Mouse (Mus musculus) cerebral cortex, adult 2 months (tissue): Measurements from ENCODE around the gene Zmiz1.

Experiments used
- WGBS: fragments of 180-500 bp; shearing (Covaris S2); methylation state at CpG from one replicate; pipeline ENCODE4 v1.1.7; 2018; 5-methylcytosine and 5-hydroxymethylcytosine counted together

Zmiz1 gene

DNA sequence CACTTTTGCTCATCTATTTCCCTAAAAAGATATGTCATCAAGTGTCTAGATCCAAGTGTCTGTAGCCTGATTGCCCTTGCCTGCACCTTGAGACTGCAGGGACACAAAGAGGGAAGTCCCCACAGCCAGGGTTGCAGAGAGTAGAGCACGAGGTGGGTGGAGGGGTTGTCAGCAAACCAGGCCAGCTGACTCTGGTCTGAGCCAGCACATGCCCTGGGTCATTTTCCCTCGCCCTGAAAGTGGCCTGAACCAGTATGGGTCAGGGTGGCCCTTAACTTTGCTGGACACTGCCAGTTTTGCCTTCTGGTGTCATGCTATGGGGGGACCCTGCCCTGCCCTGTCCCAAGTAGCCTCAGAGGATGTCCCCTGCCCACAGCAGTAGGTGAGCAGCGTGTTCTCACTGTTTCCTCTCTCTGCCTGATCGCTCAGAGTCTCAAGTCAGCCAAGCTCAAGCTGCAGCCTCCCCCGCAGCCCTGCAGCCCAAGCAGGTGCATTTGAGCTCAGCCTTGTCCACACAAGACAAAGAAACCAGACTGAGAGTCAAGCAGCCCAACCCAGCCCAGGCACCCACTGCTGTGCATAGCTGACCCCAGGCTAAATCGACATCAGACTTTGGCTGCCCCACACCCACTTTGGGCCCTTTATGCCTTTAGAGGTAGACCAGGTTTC is 14.1 kb downstream of the Zmiz1 start:
- 59% methylated on average over 6 of the region's 6 CpGs for WGBS

DNA sequence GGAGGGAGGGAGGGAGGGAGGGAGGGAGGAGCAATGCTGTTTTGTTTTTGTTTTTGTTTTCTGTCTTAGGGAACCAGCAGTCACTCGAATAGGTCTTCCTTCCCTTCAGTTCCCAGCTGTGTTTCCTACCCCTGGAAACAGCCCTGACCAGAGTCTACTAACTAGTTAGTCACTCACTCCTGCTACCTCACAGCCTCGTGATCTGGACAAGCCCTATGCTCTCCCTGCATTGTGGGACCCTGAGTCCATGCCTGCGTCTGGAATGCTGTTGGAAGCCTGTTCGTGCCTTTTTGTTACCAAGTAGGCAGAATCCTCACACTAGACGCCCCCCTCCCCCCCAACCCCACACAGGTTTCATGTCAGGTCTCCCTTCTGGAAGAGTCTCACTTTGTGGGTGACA is 15.0 kb downstream of the Zmiz1 start:
- 69% methylated on average over 5 of the region's 5 CpGs for WGBS

DNA sequence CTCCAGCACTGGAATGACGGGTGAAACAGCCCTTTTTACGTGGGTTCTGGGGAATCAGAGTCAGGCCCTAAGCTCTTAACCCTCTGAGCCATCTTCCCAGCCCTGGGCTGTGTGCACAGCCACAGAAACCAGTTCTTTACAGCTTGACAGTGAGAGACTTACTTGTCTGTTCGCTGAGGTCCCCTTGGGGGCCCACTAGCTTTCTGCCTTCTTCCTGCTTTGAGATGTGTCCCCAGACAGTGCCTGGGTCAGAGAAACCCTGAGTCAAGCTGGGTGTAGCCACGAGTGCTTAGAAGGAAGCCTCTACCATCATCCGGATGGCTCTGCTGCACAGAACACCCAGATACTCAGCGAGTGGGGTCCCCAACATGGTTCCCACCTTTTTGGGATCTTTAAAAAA is 15.7 kb downstream of the Zmiz1 start:
- 78% methylated on average over 6 of the region's 6 CpGs for WGBS

DNA sequence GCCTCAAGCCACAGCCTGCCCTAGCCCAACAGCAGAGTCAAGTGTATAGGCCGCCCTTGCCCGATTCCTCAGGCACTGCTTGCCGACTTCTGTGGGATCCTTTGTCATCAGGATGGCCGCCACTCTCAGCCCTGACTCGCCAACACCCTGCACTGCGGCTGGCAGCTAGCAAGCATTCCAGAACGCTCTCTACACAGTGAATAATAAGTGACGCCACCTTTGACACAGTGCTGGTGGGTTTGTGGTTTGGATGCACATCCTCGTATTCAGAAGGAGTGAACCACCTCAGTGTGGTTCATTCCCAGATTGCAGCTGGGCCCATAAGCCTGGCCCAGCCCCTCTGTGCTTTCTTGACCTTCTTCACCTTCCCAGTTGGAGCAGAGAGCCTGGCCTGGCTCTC is 17.1 kb downstream of the Zmiz1 start:
- WGBS: 69% methylated on average over 9 of the region's 9 CpGs

DNA sequence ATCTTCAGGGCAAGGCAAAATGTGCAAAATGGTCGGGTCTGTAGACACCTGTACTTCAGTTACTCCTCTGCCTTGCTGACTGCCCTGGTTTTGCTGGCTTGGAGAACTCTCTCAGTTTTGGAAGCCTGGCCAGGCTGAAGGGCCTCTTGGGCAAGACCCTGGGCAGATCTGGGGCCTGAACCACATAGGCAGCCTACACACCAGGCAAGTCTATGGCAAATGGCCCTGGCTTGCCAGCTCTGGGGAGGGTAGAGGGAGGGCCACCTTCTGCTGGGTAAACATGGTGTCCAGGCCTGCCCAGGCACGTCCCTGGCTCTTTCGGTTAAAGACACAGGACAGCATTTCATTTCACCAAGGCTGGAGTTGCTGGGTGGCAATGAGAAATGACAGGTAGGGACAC is 17.5 kb downstream of the Zmiz1 start:
- WGBS: 71% methylated on average over 3 of the region's 3 CpGs

DNA sequence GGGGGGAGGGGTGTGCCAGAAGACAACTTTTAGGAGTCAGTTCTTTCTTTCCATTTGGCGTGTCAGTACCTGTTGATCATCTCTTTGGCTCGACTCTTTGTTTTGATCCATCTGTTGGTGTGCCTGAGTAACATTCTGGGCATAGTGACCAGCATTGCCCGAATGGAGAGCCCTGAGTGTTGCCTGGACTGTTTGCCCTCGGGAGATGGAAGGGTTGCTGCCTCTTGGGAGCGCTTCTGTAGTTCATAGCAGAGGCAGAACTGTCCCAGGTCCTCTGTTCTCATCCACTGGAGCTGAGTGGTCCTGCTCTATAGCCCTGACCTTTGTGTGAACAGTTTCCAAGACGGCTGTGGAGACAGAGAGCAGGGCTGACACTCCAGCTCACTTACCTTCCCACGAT is 18.3 kb downstream of the Zmiz1 start:
- WGBS: 83% methylated on average over 7 of the region's 7 CpGs

DNA sequence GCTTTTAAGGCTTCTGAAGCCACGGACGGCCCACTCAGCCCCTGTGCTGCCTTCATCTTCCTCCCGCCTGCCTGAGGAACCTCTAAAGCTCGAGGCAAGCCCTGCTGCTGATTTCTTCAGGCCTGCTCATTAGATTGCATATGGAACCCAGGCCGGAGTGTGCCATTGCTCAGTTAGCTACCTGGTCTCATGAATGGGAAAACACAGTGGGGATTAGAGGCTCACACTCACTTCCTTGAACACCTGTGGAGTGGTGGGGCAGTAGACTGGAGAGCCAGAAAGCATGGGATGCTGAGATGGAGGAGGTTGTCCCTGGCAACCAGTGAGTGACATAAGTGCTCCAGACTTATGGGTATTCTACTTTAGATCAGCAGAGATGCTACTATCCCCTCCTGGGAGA is 19.3 kb downstream of the Zmiz1 start:
- 74% methylated on average over 5 of the region's 5 CpGs for WGBS

DNA sequence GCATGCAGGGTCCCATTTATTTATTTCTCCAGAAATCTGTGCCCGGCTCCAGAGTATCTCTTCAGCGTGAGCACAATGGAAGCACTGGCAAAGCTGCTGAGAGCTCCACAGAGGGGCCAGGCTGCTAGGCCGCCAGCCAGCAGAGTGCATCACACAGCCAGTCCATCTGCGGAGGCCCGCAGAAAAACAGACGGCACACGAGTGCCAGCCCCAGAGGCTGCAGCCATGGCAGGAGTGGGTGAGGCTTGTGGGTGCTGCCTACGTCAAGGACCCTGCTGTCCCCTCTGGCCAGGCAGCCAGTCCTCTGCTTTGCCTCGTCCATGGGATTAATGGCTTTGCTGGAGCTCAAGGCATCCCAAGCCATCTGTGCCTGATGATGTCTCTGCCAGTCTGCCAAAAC is 19.8 kb downstream of the Zmiz1 start:
- WGBS: 30% methylated on average over 9 of the region's 9 CpGs

DNA sequence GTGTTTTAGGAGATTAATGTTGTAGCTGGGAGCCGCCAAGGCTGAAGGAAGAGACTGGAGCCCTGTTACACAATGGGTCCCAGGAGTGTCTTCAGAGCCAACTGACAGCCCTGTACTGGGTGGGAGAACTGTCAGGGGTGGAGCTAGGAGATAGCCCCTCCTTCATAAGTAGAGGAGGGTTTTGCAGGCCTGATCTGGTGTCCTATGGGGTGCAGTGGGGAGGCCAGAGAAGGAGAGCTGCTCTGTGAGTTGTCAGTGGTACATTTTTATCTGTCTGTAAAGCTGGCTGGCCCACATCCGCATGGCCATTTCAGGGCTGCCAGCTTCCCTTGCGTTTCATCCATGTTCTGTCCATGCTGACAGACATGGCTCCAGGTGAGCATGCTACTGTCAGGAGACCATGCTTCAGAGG is 20.9 kb downstream of the Zmiz1 start:
- 80% methylated on average over 3 of the region's 3 CpGs for WGBS

DNA sequence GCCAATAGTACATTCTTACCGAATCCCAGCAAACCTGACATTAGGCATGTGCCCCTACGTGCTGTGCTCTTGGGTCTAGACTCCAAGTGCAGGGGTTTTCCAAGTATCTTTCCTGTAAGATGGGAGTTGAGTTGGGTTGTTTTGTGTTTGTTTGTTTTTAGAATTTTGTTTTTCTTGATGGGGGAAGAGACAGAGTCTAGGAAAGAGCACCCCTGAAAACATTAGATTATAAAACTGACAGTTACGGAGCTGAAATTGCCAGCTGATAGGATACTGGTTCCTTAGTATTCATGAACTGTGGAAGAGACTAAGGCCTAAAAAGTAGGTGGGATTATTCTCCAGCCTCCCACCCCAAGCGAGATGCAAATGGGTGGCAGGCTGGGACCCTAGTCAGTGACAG is 21.5 kb downstream of the Zmiz1 start:
- 85% methylated on average over 4 of the region's 4 CpGs for WGBS

DNA sequence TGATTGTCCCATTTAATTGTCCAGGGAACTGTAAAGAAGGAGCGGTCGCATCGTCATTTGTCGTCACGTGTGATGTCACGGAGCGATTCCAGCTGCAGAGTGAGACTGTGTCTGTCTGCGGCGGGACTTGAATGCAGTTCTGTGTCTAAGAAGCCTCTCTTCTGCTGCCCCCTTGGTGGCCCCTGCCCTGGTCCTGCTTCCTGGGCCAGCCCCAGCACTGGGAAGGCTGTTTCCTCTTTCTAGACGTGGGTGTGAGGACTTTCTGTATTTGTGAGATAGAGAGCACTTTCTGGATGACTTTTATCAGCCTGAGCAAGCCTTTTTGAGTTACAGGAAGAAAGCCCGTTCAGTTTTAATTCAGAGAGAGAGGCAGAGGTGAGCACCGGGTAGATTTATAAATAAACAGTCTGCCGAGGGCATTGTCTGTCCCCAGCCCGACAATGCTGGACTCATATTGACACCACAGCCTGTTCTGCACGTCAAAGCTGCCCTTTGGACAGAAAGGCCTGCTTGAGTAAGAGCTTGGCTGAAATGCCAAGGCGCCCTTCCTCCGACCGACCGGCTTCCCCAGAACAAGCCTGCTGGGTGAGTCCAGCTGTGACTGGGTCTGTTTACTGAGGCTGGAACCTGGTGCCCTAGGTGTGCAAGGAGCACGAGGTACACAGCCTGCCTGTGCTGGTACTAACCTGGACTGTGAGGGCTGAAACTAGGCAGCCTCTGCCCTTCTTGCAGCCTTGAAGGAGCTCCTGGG is 22.1 kb downstream of the Zmiz1 start:
- WGBS: 52% methylated on average over 20 of the region's 20 CpGs

DNA sequence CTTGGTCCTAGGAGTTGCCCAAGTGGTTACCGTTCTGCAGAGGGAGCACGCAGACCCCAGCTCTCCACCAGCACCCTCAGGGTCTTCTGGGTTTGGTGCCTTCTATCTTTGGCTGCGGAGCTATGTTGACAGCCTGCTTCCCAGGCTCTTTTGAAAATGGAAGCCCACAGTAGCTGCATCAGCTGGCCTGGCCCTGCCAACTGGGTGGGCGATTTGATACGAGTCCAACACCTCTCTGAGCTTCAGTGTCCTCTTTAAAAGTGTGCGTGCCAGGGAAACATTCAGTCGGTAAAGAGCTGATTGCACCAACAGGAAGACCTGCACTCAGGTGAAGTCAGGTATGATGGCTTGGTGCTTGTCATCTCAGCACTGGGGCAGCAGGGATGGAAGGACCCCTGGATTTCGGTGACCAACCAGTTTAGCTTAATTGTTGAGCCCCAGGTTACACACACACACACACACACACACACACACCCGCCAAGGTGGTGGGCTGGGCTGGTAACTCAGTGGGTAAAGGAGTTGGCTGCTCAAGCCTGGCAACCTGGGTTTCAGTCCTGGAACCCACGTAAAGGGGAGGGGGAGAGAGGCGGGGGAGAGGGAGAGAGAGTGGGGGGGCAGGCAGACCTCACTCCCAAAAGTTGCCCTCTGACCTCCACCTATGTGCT is 22.8 kb downstream of the Zmiz1 start:
- WGBS: 41% methylated on average over 11 of the region's 11 CpGs

DNA sequence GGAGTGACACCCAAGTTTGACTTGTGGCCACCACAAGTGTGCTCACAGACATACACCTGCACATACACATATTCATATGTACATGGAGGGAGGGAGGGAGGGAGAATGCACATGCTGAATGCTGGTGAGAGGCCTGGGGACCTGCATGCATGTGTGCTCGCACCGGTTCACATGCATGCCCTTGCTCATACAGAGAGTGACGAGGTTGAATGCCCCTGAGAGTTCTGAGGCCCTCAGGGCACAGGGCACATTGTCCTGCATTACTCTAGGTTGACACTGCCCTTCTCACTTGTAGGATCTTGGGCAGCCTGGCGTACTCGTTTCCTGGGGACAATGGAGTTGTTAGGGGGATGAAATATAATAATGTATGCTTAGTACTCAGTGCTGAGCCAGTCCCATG is 23.4 kb downstream of the Zmiz1 start:
- WGBS: 87% methylated on average over 5 of the region's 5 CpGs

DNA sequence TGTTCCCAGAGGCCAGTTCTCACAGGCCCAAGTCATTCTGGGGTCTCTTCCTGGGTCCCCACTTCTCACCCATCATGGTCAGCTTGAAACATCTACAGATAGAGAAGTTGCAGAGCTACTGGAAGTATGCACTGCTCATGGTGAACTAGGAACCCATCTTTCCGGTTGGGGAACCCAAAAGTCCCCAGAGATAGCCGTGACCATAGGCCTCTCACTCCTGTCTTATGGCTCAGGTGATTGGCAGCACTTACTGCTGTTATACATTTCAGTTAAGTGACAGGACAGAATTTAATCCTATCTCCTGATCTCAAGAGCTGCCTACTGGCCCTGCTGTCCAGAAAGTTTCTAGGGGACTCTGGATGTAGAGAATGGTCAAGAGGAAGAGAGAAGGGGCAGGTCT is 24.3 kb downstream of the Zmiz1 start:
- 89% methylated on average over 2 of the region's 2 CpGs for WGBS

DNA sequence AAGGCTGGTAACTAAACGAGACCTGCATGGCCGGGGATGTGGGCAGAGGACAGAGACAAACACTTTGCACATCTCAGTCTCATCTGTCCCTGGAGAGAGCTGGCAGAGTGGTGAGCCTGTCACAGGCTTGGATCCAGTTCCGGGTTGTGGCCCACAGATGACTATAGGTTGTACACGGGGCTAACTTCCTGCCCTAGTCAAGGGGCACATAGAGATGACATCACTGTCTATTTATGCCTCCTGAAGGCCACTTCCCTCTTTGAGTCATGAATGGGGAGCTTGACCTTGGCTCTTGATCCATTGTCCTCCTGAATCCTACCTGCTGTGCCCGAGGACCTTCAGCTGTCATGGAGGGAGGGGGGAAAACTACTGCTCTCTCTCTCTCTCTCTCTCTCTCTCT is 25.1 kb downstream of the Zmiz1 start:
- 55% methylated on average over 5 of the region's 5 CpGs for WGBS

DNA sequence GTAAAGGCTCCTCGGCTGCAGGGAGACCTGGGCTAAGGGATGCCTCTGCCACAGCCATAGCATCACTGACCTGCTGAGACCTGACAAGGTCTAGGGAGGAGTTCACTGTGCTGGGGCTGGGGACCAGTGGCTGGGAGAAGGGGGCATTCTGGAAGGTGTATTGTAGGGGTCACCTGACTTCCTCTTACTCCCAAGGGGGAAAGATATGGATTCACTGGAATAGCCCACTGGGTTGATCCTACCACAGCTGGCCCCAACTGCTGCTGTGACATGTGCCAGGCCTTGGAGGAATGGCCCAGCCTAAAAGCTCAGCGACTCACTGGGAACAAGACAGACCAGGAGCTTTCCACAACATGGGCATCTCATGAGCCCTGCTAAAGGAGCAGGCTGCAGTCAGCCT is 27.2 kb downstream of the Zmiz1 start:
- WGBS: 91% methylated on average over 2 of the region's 2 CpGs

DNA sequence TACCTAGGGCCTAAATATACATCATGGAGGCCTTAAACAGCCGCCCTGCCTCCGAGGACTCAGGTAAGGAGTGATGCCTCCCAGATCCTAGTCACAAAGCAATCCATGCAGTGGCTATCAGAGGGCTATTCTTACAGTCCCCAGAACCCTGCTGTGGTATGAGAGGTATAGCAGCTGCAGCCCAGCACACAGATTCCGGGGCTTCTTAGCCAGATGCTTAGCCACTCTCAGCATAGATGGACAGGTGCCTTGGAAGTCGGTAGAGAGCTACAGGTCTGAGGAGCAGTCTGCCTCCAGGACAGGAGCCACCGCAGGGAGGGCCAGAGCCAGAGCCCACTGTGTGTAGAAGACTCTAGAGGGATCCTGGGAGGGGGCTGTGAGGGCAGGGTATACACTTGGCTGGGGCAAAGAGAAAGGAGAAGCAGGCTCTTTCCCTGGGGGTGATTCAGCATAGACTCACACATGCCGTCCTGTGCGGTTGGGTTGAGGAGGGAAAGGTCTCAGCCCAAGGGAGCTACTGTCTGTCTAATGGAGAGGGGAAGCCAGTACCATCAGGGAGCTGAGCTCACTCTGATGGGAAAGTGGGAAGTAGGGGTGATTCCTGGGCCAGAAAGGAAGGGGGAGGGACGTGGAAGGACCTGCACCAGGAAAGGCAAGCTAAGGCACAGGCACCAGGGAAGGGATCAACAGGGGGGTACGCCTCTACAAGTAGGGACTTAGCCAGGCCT is 27.9 kb downstream of the Zmiz1 start:
- WGBS: 85% methylated on average over 9 of the region's 9 CpGs

DNA sequence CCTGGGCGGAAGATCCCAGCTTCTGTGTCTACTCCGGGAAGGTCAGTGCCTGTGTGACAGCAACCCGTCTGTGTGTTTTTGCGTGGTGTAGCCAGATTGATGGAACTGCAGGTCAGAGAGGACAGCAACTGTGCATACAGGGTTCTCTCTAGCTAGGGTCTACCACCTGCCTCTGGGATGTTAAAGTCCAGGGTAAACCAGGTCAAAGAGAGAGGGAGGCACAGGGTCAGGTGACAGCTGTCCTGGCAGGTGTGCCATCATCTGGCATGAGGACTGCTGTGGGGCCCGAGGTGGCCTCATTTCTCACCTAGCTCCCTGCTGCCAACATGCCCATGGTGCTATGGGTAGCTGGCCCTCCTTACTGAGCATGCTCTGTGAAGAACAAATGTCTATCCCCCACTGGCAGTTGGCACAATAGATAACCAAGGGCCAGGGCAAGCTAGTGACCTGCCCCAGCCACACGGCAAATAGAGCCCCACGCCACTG is 28.5 kb downstream of the Zmiz1 start:
- 72% methylated on average over 7 of the region's 7 CpGs for WGBS

DNA sequence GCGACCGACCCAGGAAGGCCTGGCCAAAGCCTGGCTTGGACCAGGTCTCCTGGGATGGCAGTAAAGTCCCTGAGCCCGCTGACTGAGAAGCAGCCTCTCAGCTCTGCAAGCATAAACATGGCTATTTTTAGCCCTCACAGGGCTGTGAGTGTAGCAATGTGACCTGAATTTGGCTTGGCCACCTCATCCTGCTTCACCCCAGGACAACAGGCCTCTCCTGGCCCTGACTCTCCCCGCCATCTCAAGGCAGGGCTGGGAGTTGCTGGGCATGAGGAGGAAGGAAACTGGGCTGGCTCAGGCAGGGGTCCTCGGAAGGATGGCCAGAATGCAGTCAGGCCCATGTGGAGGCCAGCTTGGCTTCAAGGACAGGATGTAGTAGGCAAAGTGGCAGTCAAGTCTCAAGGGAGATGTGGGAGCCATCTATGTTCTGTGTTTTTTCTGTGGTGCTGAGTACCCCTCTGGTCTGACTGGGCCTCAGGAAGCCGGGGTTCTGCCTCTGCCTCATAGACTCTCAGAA is 29.2 kb downstream of the Zmiz1 start:
- 57% methylated on average over 6 of the region's 6 CpGs for WGBS

DNA sequence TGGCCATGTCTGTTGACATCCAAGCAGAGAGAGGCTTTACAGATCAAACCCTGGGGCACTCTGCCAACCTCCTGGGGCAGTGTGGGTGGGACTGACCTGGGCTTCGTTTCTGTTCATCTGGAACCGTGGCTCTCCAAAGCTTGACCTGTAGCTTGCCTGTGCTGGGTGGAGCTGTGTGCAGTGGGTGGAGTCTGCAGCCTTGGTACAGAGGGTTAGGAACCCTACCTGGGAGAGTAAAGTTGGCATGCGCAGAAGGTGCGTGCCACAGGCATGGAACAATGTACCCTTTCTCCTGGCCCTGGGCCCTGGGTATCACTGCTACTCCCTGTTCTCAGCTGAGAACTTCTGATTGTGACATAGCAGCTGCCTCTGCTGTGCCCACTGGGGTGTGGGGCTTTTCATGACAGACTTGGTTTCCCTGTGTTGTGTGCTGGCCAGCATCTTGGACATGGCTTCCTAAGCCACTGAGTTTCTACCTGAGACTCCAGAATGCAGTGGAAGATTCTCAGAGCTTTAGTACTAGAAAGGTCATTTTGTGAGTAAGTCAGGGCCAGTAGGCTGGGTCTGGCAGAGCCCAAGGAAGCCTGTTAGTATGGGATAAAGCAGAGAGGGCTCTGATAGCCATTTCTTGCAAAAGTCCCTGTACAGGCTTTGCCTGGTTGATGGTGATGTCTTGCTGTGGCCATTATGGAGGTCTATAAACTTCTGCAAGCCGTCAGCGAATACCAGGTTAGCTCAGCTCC is 30.5 kb downstream of the Zmiz1 start:
- WGBS: 79% methylated on average over 6 of the region's 6 CpGs

DNA sequence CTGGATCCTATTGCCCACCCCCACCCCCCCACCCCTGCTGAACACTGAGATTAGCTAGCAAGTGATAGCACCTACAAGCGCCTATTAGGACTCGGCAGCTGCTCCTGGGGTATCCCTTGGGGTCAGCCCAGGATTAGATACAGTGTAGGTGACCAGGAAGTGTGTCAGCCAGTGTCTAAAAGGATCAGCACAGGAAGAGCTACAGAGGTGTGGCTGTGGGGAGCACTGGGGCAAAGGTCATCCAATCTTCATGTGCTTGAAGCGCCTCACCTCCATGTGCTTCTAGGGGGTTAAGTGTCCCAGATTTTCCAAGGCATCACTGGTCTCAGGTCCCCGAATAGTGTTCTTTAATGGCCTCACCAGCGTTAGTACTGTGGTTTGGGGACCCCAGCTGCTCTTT is 33.0 kb downstream of the Zmiz1 start:
- WGBS: 93% methylated on average over 5 of the region's 5 CpGs
